Mouse (Mus musculus) central nervous system, embryonic 14 days (tissue): ENCODE data around the gene Cdca7l. TPM values are rescaled to one million over a fixed set of nuclear protein-coding genes. Genes with fewer than 3 reads are reported as not detected.

Source experiments
- polyA plus RNA-seq: library from polyadenylated mRNA; depleted of rRNA; stranded (reverse); fragments of >200 nt; gene quantifications from 2 replicates; pipeline ENCODE4 v1.2.3, GENCODE M21; 2012; rRNA removed

The Cdca7l gene
- 8.9 and 9.9 TPM in 2 replicates for polyA plus RNA-seq

GRCm38 (mm10) chr12:117803989-117804388, at the start of gene Cdca7l:
TSS of gene Cdca7l (plus strand) at chr12:117804289.

